Mouse (Mus musculus) megakaryocyte, embryonic 14.5 days (primary cell): ENCODE measurements around the gene Tas1r3. TPM values are rescaled to one million over a fixed set of nuclear protein-coding genes. Genes with fewer than 3 reads are reported as not detected.

Experiments
- H3K27me3 ChIP-seq: replicated peaks from 2 replicates; pipeline ENCODE3; 2012; ENCODE audit warnings: inconsistent platforms
- H3K36me3 ChIP-seq: replicated peaks from 2 replicates; pipeline ENCODE3; 2012; ENCODE audit warnings: low read length, inconsistent platforms, mixed read lengths
- H3K4me1 ChIP-seq: 2 replicates; pipeline ENCODE4 v1.6.1; 2012; ENCODE audit warnings: inconsistent platforms
- H3K4me3 ChIP-seq: replicated peaks from 2 replicates; pipeline ENCODE3; 2012; ENCODE audit warnings: moderate library complexity, mild to moderate bottlenecking, inconsistent platforms
- H3K9me3 ChIP-seq: 2 replicates; pipeline ENCODE4 v1.6.1; 2012; ENCODE audit warnings: inconsistent platforms
- FLI1 ChIP-seq: IDR thresholded peaks from 2 replicates; pipeline ENCODE4 v1.6.1; 2012; ENCODE audit warnings: low read length, inconsistent platforms, mixed read lengths
- GATA1 ChIP-seq: IDR thresholded peaks from 3 replicates; pipeline ENCODE4 v1.6.1; 2012; ENCODE audit warnings: mixed read lengths, low read length, inconsistent platforms, borderline replicate concordance
- polyA plus RNA-seq: library from polyadenylated mRNA; stranded (reverse); fragments of >175 nt; gene quantifications from 2 replicates; pipeline ENCODE4 v1.2.3, GENCODE M21; 2012; ENCODE audit warnings: low replicate concordance; ENCODE audit not compliant: insufficient read depth

Tas1r3 gene
- polyA plus RNA-seq, 1 experiment = 0.22 TPM

DNA sequence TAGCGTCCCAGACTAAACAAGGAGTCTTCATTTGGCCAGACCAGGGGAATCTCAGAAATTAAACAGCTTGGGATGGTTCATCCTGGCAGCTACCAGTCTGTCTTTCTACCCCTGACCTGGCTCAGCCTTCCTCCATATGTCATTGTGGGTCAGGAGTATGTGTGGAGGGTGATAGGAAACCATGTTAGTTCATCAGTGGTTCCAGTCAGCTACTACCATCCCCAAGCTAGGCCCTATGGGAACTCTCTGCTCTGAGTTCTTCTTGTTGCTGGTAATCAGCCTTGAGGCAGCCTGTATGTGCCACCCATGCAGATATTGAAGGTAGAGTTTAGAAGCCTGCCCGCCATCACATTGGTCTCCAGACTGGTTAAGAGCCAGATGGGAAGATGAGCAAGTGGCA is 35.2 kb upstream of the Tas1r3 start:
- H3K36me3 ChIP-seq = peaks cover 73% of the 10 kb centered on the region
- no peak overlapping the region for H3K4me3 ChIP-seq
- no peaks in the 10 kb centered on the region for H3K9me3 ChIP-seq
- TF ChIP-seq GATA1 (no peak), FLI1 (no peak)
- no peaks in the 10 kb centered on the region for H3K27me3 ChIP-seq
- peaks cover 51% of the 10 kb centered on the region for H3K4me1 ChIP-seq

- no peaks in the 10 kb centered on the region for H3K9me3 ChIP-seq
- peaks cover 56% of the 10 kb centered on the region for H3K4me1 ChIP-seq
- TF ChIP-seq FLI1 = no peak
- TF ChIP-seq GATA1 = no peak
- H3K36me3 ChIP-seq = peaks cover 55% of the 10 kb centered on the region
- no peaks in the 10 kb centered on the region for H3K27me3 ChIP-seq
- H3K4me3 ChIP-seq = no peak overlapping the region
Measured at GRCm38 (mm10) chr4:155896461-155896860, 33.3 kb upstream of the Tas1r3 start.

GRCm38 (mm10) chr4:155895826-155896225 is 32.7 kb upstream of the Tas1r3 start:
- TF ChIP-seq FLI1 (no peak), GATA1 (no peak)
- no peaks in the 10 kb centered on the region for H3K9me3 ChIP-seq
- peaks cover 55% of the 10 kb centered on the region for H3K4me1 ChIP-seq
- H3K4me3 ChIP-seq = peak overlapping the region; percentile 68
- no peaks in the 10 kb centered on the region for H3K27me3 ChIP-seq
- H3K36me3 ChIP-seq = peaks cover 48% of the 10 kb centered on the region

- Histone ChIP-seq H3K27me3 (no peaks in the 10 kb centered on the region), H3K36me3 (peaks cover 47% of the 10 kb centered on the region), H3K4me3 (peak overlapping the region; percentile 100), H3K9me3 (no peaks in the 10 kb centered on the region), H3K4me1 (peaks cover 58% of the 10 kb centered on the region)
- TF ChIP-seq FLI1 (no peak), GATA1 (no peak)
Measured at GRCm38 (mm10) chr4:155895216-155895615, 32.1 kb upstream of the Tas1r3 start.

GRCm38 (mm10) chr4:155894311-155894881 is 31.2 kb upstream of the Tas1r3 start:
- no peak for TF ChIP-seq FLI1
- no peak for TF ChIP-seq GATA1
- Histone ChIP-seq H3K36me3 (peaks cover 47% of the 10 kb centered on the region), H3K4me1 (peaks cover 64% of the 10 kb centered on the region), H3K4me3 (peak overlapping the region; percentile 100), H3K27me3 (no peaks in the 10 kb centered on the region), H3K9me3 (no peaks in the 10 kb centered on the region)

- Histone ChIP-seq H3K4me1 (peaks cover 66% of the 10 kb centered on the region), H3K27me3 (no peaks in the 10 kb centered on the region), H3K36me3 (peaks cover 47% of the 10 kb centered on the region), H3K4me3 (peak overlapping the region; percentile 100), H3K9me3 (no peaks in the 10 kb centered on the region)
- TF ChIP-seq GATA1 (no peak), FLI1 (no peak)
Measured at GRCm38 (mm10) chr4:155893212-155893690, 30.1 kb upstream of the Tas1r3 start.

GRCm38 (mm10) chr4:155892438-155893211 is 29.5 kb upstream of the Tas1r3 start:
- H3K27me3 ChIP-seq = no peaks in the 10 kb centered on the region
- peaks cover 50% of the 10 kb centered on the region for H3K36me3 ChIP-seq
- TF ChIP-seq GATA1 (no peak), FLI1 (no peak)
- H3K4me1 ChIP-seq = peaks cover 69% of the 10 kb centered on the region
- H3K9me3 ChIP-seq = no peaks in the 10 kb centered on the region
- peak overlapping the region; percentile 100 for H3K4me3 ChIP-seq

DNA sequence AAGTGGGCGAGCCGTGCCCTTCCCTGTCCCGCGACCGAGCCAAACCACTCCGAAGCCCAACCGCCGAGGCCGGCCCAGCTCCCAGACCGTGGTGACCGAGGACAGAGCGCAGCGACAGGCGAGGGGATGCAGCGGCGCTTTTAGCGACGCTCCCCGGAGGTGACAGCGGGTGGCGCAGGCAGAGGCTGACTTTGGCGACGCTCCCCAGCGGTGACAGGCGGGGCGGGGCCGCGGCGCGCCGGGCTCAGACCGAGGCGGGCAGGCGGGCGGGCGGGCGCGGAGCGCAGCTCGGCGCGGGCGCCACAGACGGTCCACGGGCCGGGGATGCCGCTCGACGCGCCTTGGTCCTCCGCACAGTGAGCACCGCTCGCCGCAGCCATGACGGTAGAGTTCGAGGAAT is 28.9 kb upstream of the Tas1r3 start:
- Histone ChIP-seq H3K4me1 (peaks cover 69% of the 10 kb centered on the region), H3K27me3 (no peaks in the 10 kb centered on the region), H3K36me3 (peaks cover 54% of the 10 kb centered on the region), H3K4me3 (peak overlapping the region; percentile 100), H3K9me3 (no peaks in the 10 kb centered on the region)
- no peak for TF ChIP-seq GATA1
- TF ChIP-seq FLI1 = no peak

GRCm38 (mm10) chr4:155891551-155892001 is 28.4 kb upstream of the Tas1r3 start, which contains the start of the genes Pusl1 and Acap3:
Gene Pusl1 (minus strand): TSS chr4:155891781.
Gene Acap3 (plus strand): TSS chr4:155891822.
- TF ChIP-seq GATA1 = no peak
- TF ChIP-seq FLI1 = no peak
- peaks cover 54% of the 10 kb centered on the region for H3K36me3 ChIP-seq
- peaks cover 65% of the 10 kb centered on the region for H3K4me1 ChIP-seq
- no peaks in the 10 kb centered on the region for H3K27me3 ChIP-seq
- H3K9me3 ChIP-seq = no peaks in the 10 kb centered on the region
- peak within 1 kb of the TSS; percentile 100 for H3K4me3 ChIP-seq

GRCm38 (mm10) chr4:155891011-155891471 is 27.9 kb upstream of the Tas1r3 start:
- no peak for TF ChIP-seq GATA1
- no peak for TF ChIP-seq FLI1
- Histone ChIP-seq H3K4me3 (peak overlapping the region; percentile 100), H3K9me3 (no peaks in the 10 kb centered on the region), H3K4me1 (peaks cover 60% of the 10 kb centered on the region), H3K36me3 (peaks cover 54% of the 10 kb centered on the region), H3K27me3 (no peaks in the 10 kb centered on the region)
